Mouse (Mus musculus) liver, embryonic 18 days (tissue): ENCODE data around the gene Noa1. TPM values are rescaled to one million over a fixed set of nuclear protein-coding genes. Genes with fewer than 3 reads are reported as not detected.

Source experiments
- polyA plus RNA-seq: library from polyadenylated mRNA; depleted of rRNA; stranded (reverse); fragments of >200 nt; gene quantifications from 2 replicates; pipeline ENCODE4 v1.2.3, GENCODE M21; 2012; rRNA removed

The Noa1 gene
- polyA plus RNA-seq, result 7.1 and 7.4 TPM in 2 replicates

GRCm38 (mm10) chr5:77309924-77310772 is at the start of gene Noa1, which contains the start of gene Polr2b:
Noa1 (minus strand) TSS chr5:77310084.
Polr2b (plus strand) TSS chr5:77310147.

DNA sequence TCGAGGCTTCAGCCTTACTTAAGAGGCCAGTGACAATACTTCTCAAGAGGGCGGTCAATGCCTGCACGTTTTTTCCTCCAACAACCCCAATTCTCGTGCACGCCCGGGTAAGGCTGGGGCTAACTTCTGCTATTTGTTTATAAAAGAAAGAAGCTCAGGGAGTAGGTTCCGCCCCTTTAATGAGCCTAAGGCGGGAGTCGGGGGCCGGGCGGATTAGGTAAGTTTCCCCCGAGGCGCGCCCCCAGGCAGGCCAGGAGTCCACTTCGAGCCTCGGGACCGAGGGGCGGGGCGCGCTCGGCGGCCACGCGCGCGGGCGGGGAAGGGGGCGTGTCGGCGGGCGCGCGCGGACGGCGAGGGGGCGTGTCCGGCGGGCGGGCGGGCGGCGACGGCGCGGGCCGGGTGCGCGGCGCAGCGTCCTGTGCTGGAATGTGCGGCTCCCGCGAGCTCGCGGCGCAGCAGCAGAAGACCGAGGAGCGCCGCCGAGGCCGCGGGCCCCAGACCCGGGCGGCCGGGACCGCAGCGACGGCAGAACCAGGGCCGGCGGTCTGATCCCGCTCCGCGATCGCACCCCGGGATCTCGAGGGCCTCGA is 44.7 kb downstream of the Noa1 start, which contains the start of gene Rest:
TSS of gene Rest (plus strand) at position 411 of the 590 bp plus-strand sequence.

Other genes with a start within 250 kb of the Noa1 start
- gene Hopx, start 195.0 kb downstream of the Noa1 start, polyA plus RNA-seq, result 11.9 and 15.4 TPM in 2 replicates
- 0.06 and 0.19 TPM in 2 replicates for gene Spink2, start 98.6 kb downstream of the Noa1 start, polyA plus RNA-seq
- 3.4 and 3.6 TPM in 2 replicates for gene Rest, start 44.6 kb downstream of the Noa1 start, polyA plus RNA-seq
- 16.1 and 16.2 TPM in 2 replicates for gene Polr2b, start 63 bp upstream of the Noa1 start, polyA plus RNA-seq
- gene Igfbp7, start 98.0 kb upstream of the Noa1 start, polyA plus RNA-seq, result 44.6 and 60.1 TPM in 2 replicates